Mouse (Mus musculus): ENCODE measurements around the gene Ubl4a. TPM values are rescaled to one million over a fixed set of nuclear protein-coding genes. Genes with fewer than 3 reads are reported as not detected.

Gene Ubl4a
- 38.3 TPM in 2 replicates for polyA plus RNA-seq (2015; fragmentation: Nextera tagmentation; extraction: Ambion mirVana)

DNA sequence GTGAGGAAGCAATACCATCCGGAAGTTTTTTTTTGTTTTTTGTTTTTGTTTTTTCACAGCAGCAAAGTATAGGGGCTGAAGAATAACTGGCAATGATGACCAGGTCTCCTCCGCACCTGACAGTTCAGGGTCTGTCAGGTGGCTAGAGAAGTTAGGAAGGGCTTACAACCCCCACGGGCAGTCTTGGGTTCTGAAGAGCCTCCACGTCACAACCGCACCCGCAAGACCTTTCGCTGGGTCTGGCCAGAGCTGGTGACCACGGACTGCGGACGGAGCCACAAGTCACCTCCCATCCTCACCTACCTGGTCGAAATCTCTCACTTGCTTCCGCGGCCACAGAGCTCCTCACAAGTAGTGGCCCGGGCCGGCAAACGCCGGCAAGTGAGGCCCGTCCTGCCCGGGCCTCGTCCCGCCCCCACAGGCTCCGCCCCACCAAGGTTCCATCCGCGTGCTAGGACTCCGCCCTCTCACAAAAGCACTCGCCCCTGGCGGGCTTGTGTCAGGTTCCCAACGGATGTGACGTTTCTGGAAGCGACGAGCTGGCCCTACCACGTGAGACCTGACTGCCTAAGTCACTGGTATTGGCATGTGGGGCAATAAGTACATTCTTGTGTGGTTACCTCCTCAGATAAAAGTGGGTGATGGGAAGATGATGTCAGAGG, at the start of gene Ubl4a, which contains the start of gene Slc10a3:
Gene Ubl4a, minus strand, starts transcription at position 331 of the 662 bp plus-strand sequence.
Gene Slc10a3, minus strand, starts transcription at position 462 of the 662 bp plus-strand sequence.
- Histone ChIP-seq H3K9me3 (ENCODE audit: low read length) (no peaks in the 10 kb centered on the region), H3K27ac (ENCODE audit: low read depth) (no peak within 1 kb of the TSS), H3K36me3 (replicated peaks; ENCODE audit: insufficient read depth, low read length) (no peaks in the 10 kb centered on the region), H3K4me3 (ENCODE audit: low read depth, low read length) (peak within 1 kb of the TSS; percentile 52), H3K4me2 (ENCODE audit: low read depth, low read length) (peak within 1 kb of the TSS; percentile 70), H3K9ac (replicated peaks) (peak within 1 kb of the TSS; percentile 68), H3K4me1 (ENCODE audit: insufficient read depth) (0 out of 2 replicates have a peak, but pooled peaks cover 5% of the 10 kb centered on the region), H3K27me3 (ENCODE audit: insufficient read depth, low read length) (no peaks in the 10 kb centered on the region)
- no peak for TF ChIP-seq EP300 (IDR thresholded peaks at IDR 0.05; ENCODE audit: low read depth)
- no peak for TF ChIP-seq CTCF (IDR thresholded peaks at IDR 0.05; ENCODE audit: low read depth)
- peak; percentile 91 for DNase-seq
- WGBS (ENCODE audit: insufficient replicate concordance): 11% methylated on average over 32 of the region's 32 CpGs
- peak; percentile 92 for ATAC-seq

DNA sequence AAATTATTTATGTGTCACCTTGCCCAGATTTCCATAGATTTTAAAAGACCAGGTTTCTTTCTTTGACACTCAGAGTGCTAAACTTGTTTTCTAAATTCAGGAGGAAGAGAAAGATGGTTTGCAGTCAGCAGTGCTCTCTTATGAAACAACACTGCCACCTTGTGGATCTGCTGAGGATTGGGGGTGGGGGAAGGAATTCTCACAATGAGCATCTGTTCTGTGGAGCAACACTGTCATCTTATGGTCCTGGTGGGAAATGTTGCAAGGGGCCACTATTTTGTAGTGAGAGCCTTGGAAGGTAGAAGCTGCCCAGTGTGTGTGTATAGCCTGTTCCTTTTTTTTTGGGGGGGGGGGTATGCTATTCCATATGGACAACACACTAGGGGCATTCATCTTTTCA, 40.4 kb upstream of the Ubl4a start:
- Histone ChIP-seq H3K4me1 (ENCODE audit: insufficient read depth) (no peaks in the 10 kb centered on the region), H3K9me3 (ENCODE audit: low read length) (no peaks in the 10 kb centered on the region), H3K4me3 (ENCODE audit: low read depth, low read length) (no peak overlapping the region), H3K27me3 (ENCODE audit: insufficient read depth, low read length) (no peaks in the 10 kb centered on the region), H3K27ac (ENCODE audit: low read depth) (no peak overlapping the region), H3K9ac (replicated peaks) (no peak overlapping the region), H3K4me2 (ENCODE audit: low read depth, low read length) (no peak overlapping the region), H3K36me3 (replicated peaks; ENCODE audit: insufficient read depth, low read length) (no peaks in the 10 kb centered on the region; the same call in 1 of the 2 replicates)
- ATAC-seq (peak; percentile 74), DNase-seq (peak; percentile 63)
- TF ChIP-seq EP300 (IDR thresholded peaks at IDR 0.05; ENCODE audit: low read depth): no peak
- TF ChIP-seq CTCF (IDR thresholded peaks at IDR 0.05; ENCODE audit: low read depth): peak; percentile 96

DNA sequence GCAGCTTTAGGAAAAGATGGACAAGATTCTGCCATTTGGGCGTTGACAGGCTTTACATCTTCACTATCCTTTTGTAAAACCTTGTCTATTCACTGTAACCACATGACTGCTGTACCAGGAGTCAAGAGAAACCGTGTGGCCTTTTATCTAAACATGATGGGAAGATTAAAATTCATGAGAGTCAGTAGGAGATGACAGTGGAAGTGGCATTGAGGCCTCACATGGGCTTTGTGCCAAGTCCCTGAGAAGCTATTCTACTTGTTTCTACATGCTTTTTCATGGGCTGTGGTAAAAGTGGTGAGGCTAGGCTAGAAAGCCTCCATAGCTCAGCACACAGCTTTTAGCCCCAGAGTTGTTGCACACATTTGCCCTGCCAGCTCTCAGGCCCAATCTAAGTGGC, 35.3 kb upstream of the Ubl4a start:
- ATAC-seq: no peak
- Histone ChIP-seq H3K4me1 (ENCODE audit: insufficient read depth) (no peaks in the 10 kb centered on the region), H3K27me3 (ENCODE audit: insufficient read depth, low read length) (no peaks in the 10 kb centered on the region), H3K27ac (ENCODE audit: low read depth) (no peak overlapping the region), H3K4me3 (ENCODE audit: low read depth, low read length) (no peak overlapping the region), H3K9ac (replicated peaks) (no peak overlapping the region), H3K4me2 (ENCODE audit: low read depth, low read length) (no peak overlapping the region), H3K36me3 (replicated peaks; ENCODE audit: insufficient read depth, low read length) (no peaks in the 10 kb centered on the region; the same call in 1 of the 2 replicates), H3K9me3 (ENCODE audit: low read length) (no peaks in the 10 kb centered on the region)
- WGBS (ENCODE audit: insufficient replicate concordance): 51% methylated on average over 2 of the region's 2 CpGs
- no peak for DNase-seq
- TF ChIP-seq CTCF (IDR thresholded peaks at IDR 0.05; ENCODE audit: low read depth): no peak
- no peak for TF ChIP-seq EP300 (IDR thresholded peaks at IDR 0.05; ENCODE audit: low read depth)

DNA sequence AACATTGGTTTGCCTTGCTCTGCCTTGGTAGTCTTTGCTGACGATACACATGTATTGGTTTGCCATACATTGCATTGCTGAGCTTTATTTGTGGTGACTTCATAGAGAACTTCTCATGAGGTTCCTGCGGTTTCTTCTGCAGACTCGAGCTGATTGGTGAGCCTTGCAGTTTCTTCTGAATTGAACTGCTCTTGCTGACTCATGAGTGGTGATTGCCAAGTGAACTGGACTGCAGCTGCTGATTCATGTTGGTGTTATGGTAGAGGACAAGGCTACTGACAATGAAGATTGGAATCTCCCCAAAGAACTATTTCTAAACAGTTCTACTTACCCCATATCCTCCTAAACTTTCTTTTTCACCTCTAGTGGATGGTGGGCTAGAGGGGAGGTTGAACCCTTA, 27.1 kb upstream of the Ubl4a start:
- H3K4me1 ChIP-seq (ENCODE audit: insufficient read depth): no peaks in the 10 kb centered on the region
- WGBS (ENCODE audit: insufficient replicate concordance): 76% methylated on average over 3 of the region's 3 CpGs
- H3K27me3 ChIP-seq (ENCODE audit: insufficient read depth, low read length): no peaks in the 10 kb centered on the region
- TF ChIP-seq CTCF (IDR thresholded peaks at IDR 0.05; ENCODE audit: low read depth) (no peak), EP300 (IDR thresholded peaks at IDR 0.05; ENCODE audit: low read depth) (no peak)
- ATAC-seq (no peak), DNase-seq (no peak)
- H3K36me3 ChIP-seq (replicated peaks; ENCODE audit: insufficient read depth, low read length): no peaks in the 10 kb centered on the region
- H3K4me3 ChIP-seq (ENCODE audit: low read depth, low read length): no peak overlapping the region
- H3K9ac ChIP-seq (replicated peaks): no peak overlapping the region
- H3K9me3 ChIP-seq (ENCODE audit: low read length): no peaks in the 10 kb centered on the region
- no peak overlapping the region for H3K27ac ChIP-seq (ENCODE audit: low read depth)
- H3K4me2 ChIP-seq (ENCODE audit: low read depth, low read length): no peak overlapping the region

DNA sequence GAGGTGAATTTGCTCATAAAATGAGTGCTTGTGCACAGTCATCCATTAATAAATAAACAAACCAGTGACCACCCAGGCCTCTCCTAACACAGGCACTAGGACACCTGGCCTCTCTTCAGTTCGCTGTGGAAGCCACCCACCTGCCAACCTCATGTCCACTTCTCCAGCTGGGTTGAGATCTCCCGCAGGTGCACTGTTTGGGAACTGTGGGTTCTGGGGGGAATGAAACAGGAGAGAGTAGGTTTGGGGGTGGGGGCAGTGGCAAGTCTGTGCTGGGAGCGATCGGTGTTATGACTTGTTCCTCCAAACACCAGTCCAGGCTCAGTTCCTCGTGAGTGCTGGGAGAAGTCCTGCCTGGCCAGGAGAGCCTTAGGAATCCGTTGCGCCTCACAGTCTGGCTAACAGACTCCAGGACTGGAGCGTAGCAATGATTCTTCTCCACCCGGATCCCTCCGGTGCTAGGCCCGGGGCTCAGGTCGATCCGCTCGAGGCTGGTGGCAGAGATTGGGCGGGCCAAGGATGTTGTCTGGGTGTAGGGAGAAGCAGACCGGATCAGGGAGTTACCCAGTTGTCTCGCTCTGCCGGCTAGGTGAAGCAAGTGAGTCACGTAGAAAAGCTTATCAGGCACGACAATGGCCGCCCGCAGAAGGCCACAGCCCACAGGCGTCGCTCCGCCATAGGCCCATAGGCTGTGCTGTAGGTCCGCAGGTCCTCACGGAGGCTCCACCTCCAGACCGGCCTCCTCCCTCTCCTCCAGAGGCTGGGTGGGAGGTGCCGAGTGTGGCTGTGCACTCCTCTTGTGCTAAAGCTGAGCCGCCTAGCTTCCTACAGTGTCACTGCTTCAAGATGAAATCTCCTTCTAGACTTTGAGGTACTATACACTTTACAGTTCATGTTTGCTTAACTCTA, 19.8 kb upstream of the Ubl4a start, which contains the start of the genes Fam3a and Ikbkg:
Gene Fam3a, minus strand, starts transcription at position 738 of the 909 bp plus-strand sequence.
Gene Ikbkg, plus strand, starts transcription at position 756 of the 909 bp plus-strand sequence.
- peak; percentile 100 for ATAC-seq
- Histone ChIP-seq H3K9me3 (ENCODE audit: low read length) (no peaks in the 10 kb centered on the region), H3K36me3 (replicated peaks; ENCODE audit: insufficient read depth, low read length) (no peaks in the 10 kb centered on the region), H3K4me1 (ENCODE audit: insufficient read depth) (peaks cover 2% of the 10 kb centered on the region; the same call in 1 of the 2 replicates), H3K4me3 (ENCODE audit: low read depth, low read length) (peak within 1 kb of the TSS; percentile 54), H3K27ac (ENCODE audit: low read depth) (peak within 1 kb of the TSS; percentile 94), H3K4me2 (ENCODE audit: low read depth, low read length) (peak within 1 kb of the TSS; percentile 78), H3K9ac (replicated peaks) (peak within 1 kb of the TSS; percentile 73), H3K27me3 (ENCODE audit: insufficient read depth, low read length) (no peaks in the 10 kb centered on the region)
- TF ChIP-seq CTCF (IDR thresholded peaks at IDR 0.05; ENCODE audit: low read depth) (peak; percentile 68), EP300 (IDR thresholded peaks at IDR 0.05; ENCODE audit: low read depth) (no peak; the same call in 1 of the 2 replicates)
- 13% methylated on average over 30 of the region's 30 CpGs for WGBS (ENCODE audit: insufficient replicate concordance)
- DNase-seq: peak; percentile 88

DNA sequence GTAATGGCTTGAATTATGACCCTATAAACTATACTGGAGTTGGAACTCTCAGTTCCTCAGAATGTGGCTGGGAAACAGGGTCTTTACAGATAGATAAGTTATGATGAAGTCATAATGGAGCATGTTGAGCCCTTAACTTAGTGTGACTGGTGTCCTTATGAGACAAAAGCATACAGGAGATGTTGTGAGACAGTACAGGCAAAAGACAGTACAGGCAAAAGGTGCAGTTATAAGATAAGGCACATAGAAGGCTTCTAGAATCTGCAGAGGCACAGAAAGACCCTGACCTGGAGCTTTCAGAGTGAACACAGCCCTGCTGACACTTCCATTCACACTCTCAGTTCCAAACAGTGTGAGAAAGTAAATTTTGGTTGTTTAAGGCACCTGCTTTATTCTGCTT, 15.1 kb upstream of the Ubl4a start:
- H3K9ac ChIP-seq (replicated peaks): no peak overlapping the region
- no peak for DNase-seq
- H3K9me3 ChIP-seq (ENCODE audit: low read length): no peaks in the 10 kb centered on the region
- peaks cover 2% of the 10 kb centered on the region; the same call in 1 of the 2 replicates for H3K4me1 ChIP-seq (ENCODE audit: insufficient read depth)
- no peak overlapping the region for H3K27ac ChIP-seq (ENCODE audit: low read depth)
- TF ChIP-seq EP300 (IDR thresholded peaks at IDR 0.05; ENCODE audit: low read depth) (peak; percentile 68), CTCF (IDR thresholded peaks at IDR 0.05; ENCODE audit: low read depth) (no peak)
- ATAC-seq: no peak
- H3K36me3 ChIP-seq (replicated peaks; ENCODE audit: insufficient read depth, low read length): 0 out of 2 replicates have a peak, but pooled peaks cover 12% of the 10 kb centered on the region
- H3K4me3 ChIP-seq (ENCODE audit: low read depth, low read length): no peak overlapping the region
- H3K27me3 ChIP-seq (ENCODE audit: insufficient read depth, low read length): no peaks in the 10 kb centered on the region
- H3K4me2 ChIP-seq (ENCODE audit: low read depth, low read length): no peak overlapping the region
